Mouse (Mus musculus) erythroblast, embryonic 14.5 days (primary cell): ENCODE data around the gene Tmem183a. TPM values are rescaled to one million over a fixed set of nuclear protein-coding genes. Genes with fewer than 3 reads are reported as not detected.
A peak's percentile ranks its signal among the peaks of the same experiment; 100 is the strongest.

Experiments used
- H3K27me3 ChIP-seq: 2 replicates; pipeline ENCODE4 v1.6.1; 2012; ENCODE audit warnings: inconsistent platforms; ENCODE audit not compliant: control insufficient read depth
- H3K36me3 ChIP-seq: 2 replicates; pipeline ENCODE4 v1.6.1; 2012; ENCODE audit warnings: mild to moderate bottlenecking, inconsistent platforms; ENCODE audit not compliant: control insufficient read depth
- H3K4me1 ChIP-seq: 2 replicates; pipeline ENCODE4 v1.6.1; 2012; ENCODE audit warnings: inconsistent platforms; ENCODE audit not compliant: control insufficient read depth
- H3K4me3 ChIP-seq: replicated peaks from 2 replicates; pipeline ENCODE3; 2012; ENCODE audit warnings: moderate library complexity, mild to moderate bottlenecking, inconsistent platforms
- H3K9me3 ChIP-seq: 2 replicates; pipeline ENCODE4 v1.6.1; 2012; ENCODE audit warnings: low read length, inconsistent platforms, mixed read lengths; ENCODE audit not compliant: control insufficient read depth
- GATA1 ChIP-seq: IDR thresholded peaks from 2 replicates; pipeline ENCODE4 v1.6.1; 2012; ENCODE audit warnings: low read length, inconsistent platforms, mixed read lengths
- TAL1 ChIP-seq: IDR thresholded peaks from 3 replicates; pipeline ENCODE4 v1.6.1; 2012; ENCODE audit warnings: low read length, inconsistent platforms, mixed read lengths
- polyA plus RNA-seq: library from polyadenylated mRNA; stranded (reverse); fragments of >175 nt; gene quantifications from 2 replicates; pipeline ENCODE4 v1.2.3, GENCODE M21; 2012

Gene Tmem183a
- 2.8 and 2.9 TPM in 2 replicates for polyA plus RNA-seq

GRCm38 (mm10) chr1:134361857-134362212 is at the start of gene Tmem183a:
Tmem183a (minus strand) TSS chr1:134361979.
- H3K36me3 ChIP-seq: peaks cover 37% of the 10 kb centered on the region
- TF ChIP-seq TAL1 (no peak), GATA1 (no peak)
- H3K9me3 ChIP-seq: no peaks in the 10 kb centered on the region
- peaks cover 45% of the 10 kb centered on the region for H3K4me1 ChIP-seq
- H3K4me3 ChIP-seq: peak within 1 kb of the TSS; percentile 91
- H3K27me3 ChIP-seq: no peaks in the 10 kb centered on the region

DNA sequence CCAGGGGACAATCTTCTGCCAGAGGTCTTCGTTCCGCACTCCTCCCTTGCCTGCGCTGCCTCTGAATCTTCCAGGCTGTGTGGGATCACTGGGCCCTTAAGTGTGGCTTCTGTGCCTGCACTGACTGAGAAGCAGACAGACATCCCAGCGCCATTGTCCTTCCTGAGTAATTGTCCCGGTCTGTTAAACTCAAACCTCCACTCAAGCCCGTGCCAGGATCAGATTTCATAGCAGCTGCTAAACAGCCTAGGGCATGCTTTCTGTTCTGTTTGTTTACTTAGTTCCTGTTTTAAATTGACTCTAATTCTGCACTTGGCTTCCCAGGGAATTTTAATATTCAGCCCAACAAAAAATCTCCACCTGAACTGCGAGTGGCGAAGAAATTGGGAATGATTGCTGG is 46.3 kb upstream of the Tmem183a start:
- no peaks in the 10 kb centered on the region for H3K9me3 ChIP-seq
- no peaks in the 10 kb centered on the region for H3K27me3 ChIP-seq
- TF ChIP-seq TAL1 (no peak), GATA1 (no peak)
- peaks cover 21% of the 10 kb centered on the region for H3K4me1 ChIP-seq
- peaks cover 49% of the 10 kb centered on the region for H3K36me3 ChIP-seq
- no peak overlapping the region for H3K4me3 ChIP-seq

GRCm38 (mm10) chr1:134406414-134406771 is 44.6 kb upstream of the Tmem183a start:
- no peaks in the 10 kb centered on the region for H3K27me3 ChIP-seq
- H3K36me3 ChIP-seq: peaks cover 40% of the 10 kb centered on the region
- peak overlapping the region; percentile 81 for H3K4me3 ChIP-seq
- TF ChIP-seq TAL1: no peak
- TF ChIP-seq GATA1: no peak
- no peaks in the 10 kb centered on the region for H3K9me3 ChIP-seq
- peaks cover 21% of the 10 kb centered on the region for H3K4me1 ChIP-seq

- Histone ChIP-seq H3K4me3 (peak within 1 kb of the TSS; percentile 81), H3K9me3 (no peaks in the 10 kb centered on the region), H3K27me3 (no peaks in the 10 kb centered on the region), H3K4me1 (peaks cover 21% of the 10 kb centered on the region), H3K36me3 (peaks cover 35% of the 10 kb centered on the region)
- TF ChIP-seq GATA1 (no peak), TAL1 (no peak)
Observed at GRCm38 (mm10) chr1:134405509-134406413, 44.0 kb upstream of the Tmem183a start, which contains the start of gene Cyb5r1. Cyb5r1 (plus strand) TSS chr1:134405559.

DNA sequence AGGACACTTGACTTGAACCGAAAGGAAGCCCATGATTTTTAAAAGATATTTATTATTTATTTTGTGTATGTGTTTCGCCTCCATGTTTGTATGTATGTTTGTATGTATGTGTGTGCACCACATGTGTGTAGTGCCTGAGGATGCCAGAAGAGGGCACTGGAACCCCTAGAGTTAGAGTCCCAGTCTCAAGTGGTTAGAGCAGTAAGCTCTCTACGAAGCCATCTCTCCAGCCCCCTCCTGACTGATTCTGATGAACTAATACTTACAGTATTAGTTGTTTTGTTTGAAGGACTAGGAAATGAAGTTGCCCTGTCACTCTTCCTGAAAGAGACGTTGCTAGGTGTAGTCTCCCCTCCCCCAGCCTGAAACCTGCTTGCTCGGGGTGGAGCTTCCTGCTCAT is 38.0 kb upstream of the Tmem183a start:
- H3K27me3 ChIP-seq: peaks cover 3% of the 10 kb centered on the region; the same call in 1 of the 2 replicates
- no peak for TF ChIP-seq TAL1
- no peak for TF ChIP-seq GATA1
- peaks cover 5% of the 10 kb centered on the region for H3K9me3 ChIP-seq
- H3K4me1 ChIP-seq: peaks cover 2% of the 10 kb centered on the region
- H3K36me3 ChIP-seq: no peaks in the 10 kb centered on the region
- peak overlapping the region; percentile 37 for H3K4me3 ChIP-seq

GRCm38 (mm10) chr1:134398210-134398609 is 36.4 kb upstream of the Tmem183a start:
- TF ChIP-seq TAL1: no peak
- no peak for TF ChIP-seq GATA1
- peaks cover 5% of the 10 kb centered on the region for H3K9me3 ChIP-seq
- H3K4me1 ChIP-seq: peaks cover 2% of the 10 kb centered on the region
- H3K36me3 ChIP-seq: no peaks in the 10 kb centered on the region
- no peak overlapping the region for H3K4me3 ChIP-seq
- H3K27me3 ChIP-seq: peaks cover 8% of the 10 kb centered on the region

- Histone ChIP-seq H3K4me1 (no peaks in the 10 kb centered on the region; the same call in 1 of the 2 replicates), H3K36me3 (no peaks in the 10 kb centered on the region), H3K27me3 (peaks cover 15% of the 10 kb centered on the region), H3K4me3 (no peak overlapping the region), H3K9me3 (no peaks in the 10 kb centered on the region)
- TF ChIP-seq GATA1 (no peak), TAL1 (no peak)
Observed at GRCm38 (mm10) chr1:134393827-134394226, 32.0 kb upstream of the Tmem183a start.

- Histone ChIP-seq H3K4me3 (no peak within 1 kb of the TSS), H3K36me3 (no peaks in the 10 kb centered on the region), H3K27me3 (peaks cover 52% of the 10 kb centered on the region), H3K4me1 (peaks cover 5% of the 10 kb centered on the region), H3K9me3 (peaks cover 4% of the 10 kb centered on the region)
- TF ChIP-seq GATA1 (no peak), TAL1 (no peak)
Observed at GRCm38 (mm10) chr1:134385666-134386065, 23.9 kb upstream of the Tmem183a start, which contains the start of gene 4933406M09Rik. 4933406M09Rik (plus strand) TSS chr1:134385940.

- peaks cover 4% of the 10 kb centered on the region for H3K9me3 ChIP-seq
- TF ChIP-seq TAL1 (no peak), GATA1 (no peak)
- H3K4me3 ChIP-seq: no peak overlapping the region
- no peaks in the 10 kb centered on the region for H3K36me3 ChIP-seq
- peaks cover 57% of the 10 kb centered on the region for H3K27me3 ChIP-seq
- H3K4me1 ChIP-seq: peaks cover 5% of the 10 kb centered on the region
Observed at GRCm38 (mm10) chr1:134385176-134385575, 23.4 kb upstream of the Tmem183a start.
